Mouse (Mus musculus) heart, embryonic 16.5 days (tissue): ENCODE measurements around the gene Megf6. TPM values are rescaled to one million over a fixed set of nuclear protein-coding genes. Genes with fewer than 3 reads are reported as not detected.

Experiments used
- ATAC-seq: fragments of 200-750 bp; cut with Nextera tagmentation; replicated peaks from 2 replicates; pipeline ENCODE4 v1.8.0; 2017; ENCODE audit warnings: moderate number of reproducible peaks; ENCODE audit not compliant: insufficient read depth, low FRiP score; ENCODE audit errors: extremely low read depth
- H3K27ac ChIP-seq: fragments of 300-500 bp; sonication (generic); 2 replicates; pipeline ENCODE4 v1.5.1; 2014; ENCODE audit warnings: mild to moderate bottlenecking, low read length, control low read depth, moderate library complexity
- H3K27me3 ChIP-seq: fragments of 300-500 bp; sonication (generic); 2 replicates; pipeline ENCODE4 v1.6.1; 2014; ENCODE audit warnings: low read length, mixed read lengths; ENCODE audit not compliant: control insufficient read depth, insufficient read depth
- H3K36me3 ChIP-seq: fragments of 300-500 bp; sonication (generic); 2 replicates; pipeline ENCODE4 v1.6.1; 2014; ENCODE audit not compliant: control insufficient read depth, insufficient read depth
- H3K4me1 ChIP-seq: fragments of 300-500 bp; sonication (generic); 2 replicates; pipeline ENCODE4 v1.6.1; 2014; ENCODE audit warnings: low read length, mixed read lengths; ENCODE audit not compliant: control insufficient read depth, insufficient read depth
- H3K4me2 ChIP-seq: fragments of 300-500 bp; sonication (generic); 2 replicates; pipeline ENCODE4 v1.6.1; 2014; ENCODE audit warnings: low read depth, mild to moderate bottlenecking, control low read depth, low read length
- H3K4me3 ChIP-seq: fragments of 300-500 bp; sonication (generic); 2 replicates; pipeline ENCODE4 v1.5.1; 2014; ENCODE audit warnings: mild to moderate bottlenecking, control low read depth, low read length
- H3K9ac ChIP-seq: fragments of 300-500 bp; sonication (generic); 2 replicates; pipeline ENCODE4 v1.6.1; 2014; ENCODE audit warnings: low read length, control low read depth
- H3K9me3 ChIP-seq: fragments of 300-500 bp; sonication (generic); replicated peaks from 2 replicates; pipeline ENCODE4 v1.6.1; 2016; ENCODE audit warnings: low read length; ENCODE audit not compliant: control insufficient read depth
- WGBS: fragments of 180-500 bp; shearing (Covaris S2); extraction: QIAGEN DNeasy Blood & Tissue Kit; methylation state at CpG from one replicate; pipeline ENCODE4 v1.1.7; 2014; 5-methylcytosine and 5-hydroxymethylcytosine counted together
- polyA plus RNA-seq: library from polyadenylated mRNA; unstranded; fragments of >200 nt; fragmentation: Nextera tagmentation; extraction: Ambion mirVana; gene quantifications from 2 replicates; pipeline ENCODE4 v1.2.1, GENCODE M21; 2015

Gene Megf6
- polyA plus RNA-seq, 1 experiment from 2014 or later = 33.8 TPM

DNA sequence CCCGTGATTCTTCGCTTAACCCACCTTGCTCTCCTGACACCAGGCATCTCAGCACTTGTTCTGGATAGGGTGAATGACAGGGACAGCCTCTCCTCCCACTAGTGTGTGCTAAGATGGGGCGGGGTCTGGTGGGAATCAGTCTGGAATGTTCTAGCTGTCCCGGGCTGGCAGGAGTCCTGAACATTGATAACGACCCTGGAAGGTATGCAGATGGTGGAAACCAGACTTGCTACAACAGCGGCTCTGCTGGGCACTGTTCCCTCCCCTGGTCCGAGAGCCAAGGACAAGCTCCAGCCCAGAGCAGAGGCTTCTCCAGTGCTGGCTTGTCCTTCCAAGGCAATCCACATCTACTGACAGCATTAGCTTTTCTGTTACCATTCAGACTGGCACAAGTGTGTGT lies 43.1 kb downstream of the Megf6 start:
- Histone ChIP-seq H3K4me2 (peak overlapping the region; percentile 3; the same call in 1 of the 2 replicates), H3K27me3 (no peaks in the 10 kb centered on the region), H3K27ac (peak overlapping the region; percentile 92), H3K36me3 (no peaks in the 10 kb centered on the region), H3K4me1 (peaks cover 24% of the 10 kb centered on the region), H3K9ac (peak overlapping the region; percentile 58), H3K4me3 (no peak overlapping the region), H3K9me3 (no peaks in the 10 kb centered on the region)
- WGBS = 24% methylated on average over 7 of the region's 7 CpGs
- peak; percentile 85 for ATAC-seq

DNA sequence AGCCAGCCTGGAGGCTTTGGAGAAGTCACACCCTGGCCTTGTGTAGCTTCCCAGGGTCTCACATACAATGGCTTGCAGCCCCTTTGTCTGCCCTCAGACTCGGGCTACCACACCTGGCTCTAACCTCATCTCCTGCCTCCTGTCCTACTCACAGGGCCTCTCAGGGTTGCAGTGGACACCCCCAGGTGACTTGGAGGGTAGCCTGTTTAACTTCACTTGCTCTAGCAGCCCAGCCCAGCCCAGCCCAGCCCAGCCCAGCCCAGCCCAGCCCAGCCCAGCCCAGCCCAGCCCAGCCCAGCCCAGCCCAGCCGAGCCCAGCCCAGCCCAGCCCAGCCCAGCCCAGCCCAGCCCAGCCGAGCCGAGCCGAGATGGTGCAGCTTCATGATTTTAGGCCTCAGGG lies 43.5 kb downstream of the Megf6 start:
- Histone ChIP-seq H3K27ac (peak overlapping the region; percentile 92), H3K9me3 (no peaks in the 10 kb centered on the region), H3K9ac (peak overlapping the region; percentile 58), H3K36me3 (no peaks in the 10 kb centered on the region), H3K4me3 (no peak overlapping the region), H3K4me1 (peaks cover 24% of the 10 kb centered on the region), H3K27me3 (no peaks in the 10 kb centered on the region), H3K4me2 (no peak overlapping the region; the same call in 1 of the 2 replicates)
- WGBS = 14% methylated on average over 5 of the region's 5 CpGs
- ATAC-seq = peak; percentile 35; the same call in 1 of the 2 replicates

DNA sequence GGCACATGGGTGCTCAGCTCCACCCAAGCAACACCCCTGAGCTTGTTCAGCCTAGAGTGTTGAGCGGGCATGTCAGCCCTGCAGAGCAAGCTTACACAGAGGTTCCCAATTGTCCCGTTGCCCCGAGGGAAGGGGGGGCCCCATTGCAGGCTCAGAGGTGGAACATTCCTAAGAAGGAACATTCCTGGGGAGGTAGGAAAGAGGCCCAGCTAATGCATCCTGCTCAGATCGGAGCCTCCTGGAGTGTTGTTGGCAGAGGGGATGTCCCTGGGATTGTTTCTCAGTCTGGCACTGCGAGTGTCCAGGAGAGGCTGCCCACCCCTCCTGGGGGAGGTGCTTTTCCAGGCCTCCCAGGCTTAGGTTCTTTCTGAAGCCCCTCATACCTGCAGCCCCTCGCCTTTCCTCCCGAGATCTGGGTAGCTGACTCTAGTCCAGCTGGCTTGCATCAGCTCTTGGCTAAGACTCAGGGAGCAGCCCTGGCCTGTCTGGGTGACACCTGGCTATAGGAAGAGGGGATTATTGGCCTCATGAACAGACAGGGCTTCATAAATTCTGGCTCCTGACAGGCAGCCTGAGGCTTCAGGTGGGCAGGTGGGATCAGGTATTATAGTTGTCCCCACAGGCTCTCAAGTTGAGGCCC lies 47.3 kb downstream of the Megf6 start:
- Histone ChIP-seq H3K27ac (no peak overlapping the region), H3K36me3 (no peaks in the 10 kb centered on the region), H3K27me3 (no peaks in the 10 kb centered on the region), H3K4me1 (peaks cover 29% of the 10 kb centered on the region), H3K9ac (0 out of 2 replicates have a peak overlapping the region, but pooled peaks have one; percentile 13), H3K9me3 (no peaks in the 10 kb centered on the region), H3K4me3 (no peak overlapping the region), H3K4me2 (no peak overlapping the region)
- WGBS = 52% methylated on average over 7 of the region's 7 CpGs
- ATAC-seq = no peak

DNA sequence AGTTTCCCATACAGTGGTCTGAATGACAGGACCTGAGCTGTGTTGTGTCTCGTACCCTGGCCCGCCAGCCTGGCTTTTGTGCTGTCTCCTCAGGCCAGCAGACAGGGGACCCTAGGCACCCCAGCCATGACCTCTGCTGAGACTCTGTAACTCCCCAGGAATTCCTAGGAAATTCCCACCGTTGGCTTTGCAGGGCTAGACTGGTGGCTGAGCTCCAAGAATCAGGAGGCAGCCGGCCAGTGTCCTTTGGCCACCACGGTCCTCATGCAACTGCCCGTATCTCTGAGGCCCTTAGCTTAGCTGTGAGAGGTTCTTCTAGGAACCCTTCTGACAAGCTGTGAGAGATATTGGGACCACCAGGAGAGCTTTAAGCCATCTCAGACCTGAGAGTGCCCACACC lies 52.2 kb downstream of the Megf6 start:
- Histone ChIP-seq H3K9ac (no peak overlapping the region), H3K27me3 (no peaks in the 10 kb centered on the region), H3K4me3 (no peak overlapping the region), H3K4me1 (peaks cover 34% of the 10 kb centered on the region), H3K9me3 (no peaks in the 10 kb centered on the region), H3K36me3 (no peaks in the 10 kb centered on the region), H3K4me2 (no peak overlapping the region), H3K27ac (0 out of 2 replicates have a peak overlapping the region, but pooled peaks have one; percentile 13)
- WGBS = 35% methylated on average over 6 of the region's 6 CpGs
- ATAC-seq = no peak

DNA sequence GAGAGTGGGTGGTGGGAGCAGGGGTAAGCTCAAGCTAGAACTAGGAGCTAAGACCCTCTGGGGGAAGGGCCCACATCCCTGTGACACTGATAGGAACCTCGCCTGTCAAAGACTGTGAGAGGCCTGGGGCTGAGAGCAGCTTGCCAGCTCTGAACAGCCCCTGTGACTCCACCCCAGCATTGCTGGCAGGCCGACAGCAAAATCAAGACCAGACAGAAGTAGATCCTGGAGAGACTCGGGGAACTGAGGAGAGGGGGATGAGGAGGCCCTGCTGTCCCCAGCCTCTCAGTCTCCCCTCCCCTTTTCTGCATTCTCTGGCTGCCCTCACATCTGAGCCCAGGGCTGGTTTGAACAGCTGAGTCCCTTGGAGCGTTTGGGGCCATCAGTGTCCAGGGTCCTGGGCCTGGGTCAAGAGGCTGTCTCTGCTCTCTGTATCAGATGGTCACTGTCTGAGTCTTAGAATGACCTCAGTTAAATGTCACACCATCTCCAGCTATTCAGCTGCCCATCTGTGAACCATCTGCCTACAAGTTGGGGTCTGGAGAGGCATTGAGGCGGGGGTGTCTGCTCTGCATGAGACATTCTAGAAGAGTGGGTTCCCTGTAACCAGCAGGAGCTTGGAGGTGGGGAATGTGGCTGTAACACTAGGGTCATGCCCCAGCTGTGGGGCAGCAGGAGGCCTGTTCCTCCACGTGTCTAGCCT lies 53.9 kb downstream of the Megf6 start:
- peak; percentile 39 for ATAC-seq
- H3K36me3 ChIP-seq = no peaks in the 10 kb centered on the region
- no peaks in the 10 kb centered on the region for H3K9me3 ChIP-seq
- H3K4me2 ChIP-seq = no peak overlapping the region
- H3K9ac ChIP-seq = peak overlapping the region; percentile 21; the same call in 1 of the 2 replicates
- no peak overlapping the region for H3K4me3 ChIP-seq
- H3K4me1 ChIP-seq = peaks cover 46% of the 10 kb centered on the region
- H3K27me3 ChIP-seq = no peaks in the 10 kb centered on the region
- peak overlapping the region; percentile 15 for H3K27ac ChIP-seq
- WGBS = 28% methylated on average over 6 of the region's 6 CpGs

DNA sequence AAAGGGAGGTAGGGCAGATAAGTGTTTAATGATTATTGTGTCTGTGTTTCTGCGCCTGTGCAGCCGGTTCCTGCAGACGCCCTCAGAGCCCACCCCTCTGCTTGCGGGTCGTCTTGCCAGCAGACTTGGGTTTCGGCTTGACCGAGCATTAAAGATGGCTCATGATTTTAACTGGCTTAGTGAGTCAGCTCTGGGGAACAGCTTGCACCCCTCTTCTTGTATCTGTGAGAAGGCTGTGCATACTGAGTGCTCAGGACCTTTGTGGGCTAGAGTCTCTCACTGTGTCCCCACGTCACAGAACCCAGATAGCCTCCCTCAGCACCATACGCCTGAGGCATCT lies 54.4 kb downstream of the Megf6 start:
- Histone ChIP-seq H3K9ac (no peak overlapping the region), H3K4me1 (peaks cover 46% of the 10 kb centered on the region), H3K9me3 (no peaks in the 10 kb centered on the region), H3K4me2 (no peak overlapping the region), H3K27ac (no peak overlapping the region), H3K36me3 (no peaks in the 10 kb centered on the region), H3K27me3 (no peaks in the 10 kb centered on the region), H3K4me3 (no peak overlapping the region)
- ATAC-seq = no peak
- 57% methylated on average over 9 of the region's 9 CpGs for WGBS

DNA sequence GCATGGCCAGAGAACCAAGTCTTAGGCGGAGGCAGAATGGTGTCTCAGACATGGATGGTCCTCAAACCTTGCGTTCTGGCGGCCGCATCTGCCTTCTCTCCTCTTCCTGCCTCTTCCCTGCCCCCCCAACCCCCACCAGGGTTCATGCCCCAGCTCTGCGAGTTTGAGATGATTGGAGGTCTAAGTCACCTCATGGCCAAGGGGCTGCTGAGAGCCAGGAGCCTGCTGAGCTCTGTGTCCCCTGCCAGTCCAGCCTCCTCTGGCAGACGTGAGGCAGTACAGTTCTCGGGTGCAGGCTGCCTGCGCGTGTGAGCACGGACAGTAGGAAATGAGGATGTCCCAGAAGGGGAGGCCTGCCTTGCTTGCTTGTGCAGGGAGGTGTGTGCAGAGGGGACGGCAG lies 56.1 kb downstream of the Megf6 start:
- H3K9ac ChIP-seq = 0 out of 2 replicates have a peak overlapping the region, but pooled peaks have one; percentile 4
- no peak overlapping the region for H3K4me2 ChIP-seq
- H3K4me1 ChIP-seq = peaks cover 53% of the 10 kb centered on the region
- 71% methylated on average over 11 of the region's 11 CpGs for WGBS
- ATAC-seq = no peak
- no peaks in the 10 kb centered on the region for H3K36me3 ChIP-seq
- no peaks in the 10 kb centered on the region for H3K27me3 ChIP-seq
- H3K9me3 ChIP-seq = no peaks in the 10 kb centered on the region
- H3K4me3 ChIP-seq = no peak overlapping the region
- H3K27ac ChIP-seq = no peak overlapping the region

DNA sequence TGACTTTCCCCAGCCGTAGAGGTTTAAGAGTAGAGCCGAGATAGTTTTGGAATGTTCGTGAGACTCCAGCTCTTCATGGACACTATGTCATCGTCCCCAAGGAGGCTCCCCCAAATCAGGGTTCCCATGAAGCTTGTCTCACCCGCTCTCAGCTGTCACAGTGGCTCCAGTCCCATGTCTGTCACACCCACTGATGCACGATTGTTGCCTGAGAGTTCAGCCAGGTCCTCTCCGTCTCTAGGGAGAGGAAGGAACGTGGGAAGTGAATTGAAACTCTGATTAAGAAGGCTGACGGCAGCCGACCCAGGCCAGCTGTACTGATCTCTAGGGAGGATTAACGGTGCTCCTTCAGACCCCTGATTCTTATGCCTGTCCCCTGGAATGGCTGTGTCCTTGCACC lies 57.8 kb downstream of the Megf6 start:
- Histone ChIP-seq H3K4me2 (no peak overlapping the region), H3K27me3 (no peaks in the 10 kb centered on the region), H3K4me1 (peaks cover 55% of the 10 kb centered on the region), H3K36me3 (no peaks in the 10 kb centered on the region), H3K9ac (0 out of 2 replicates have a peak overlapping the region, but pooled peaks have one; percentile 22), H3K9me3 (no peaks in the 10 kb centered on the region), H3K4me3 (no peak overlapping the region), H3K27ac (0 out of 2 replicates have a peak overlapping the region, but pooled peaks have one; percentile 0)
- 30% methylated on average over 11 of the region's 11 CpGs for WGBS
- ATAC-seq = peak; percentile 29; the same call in 1 of the 2 replicates

DNA sequence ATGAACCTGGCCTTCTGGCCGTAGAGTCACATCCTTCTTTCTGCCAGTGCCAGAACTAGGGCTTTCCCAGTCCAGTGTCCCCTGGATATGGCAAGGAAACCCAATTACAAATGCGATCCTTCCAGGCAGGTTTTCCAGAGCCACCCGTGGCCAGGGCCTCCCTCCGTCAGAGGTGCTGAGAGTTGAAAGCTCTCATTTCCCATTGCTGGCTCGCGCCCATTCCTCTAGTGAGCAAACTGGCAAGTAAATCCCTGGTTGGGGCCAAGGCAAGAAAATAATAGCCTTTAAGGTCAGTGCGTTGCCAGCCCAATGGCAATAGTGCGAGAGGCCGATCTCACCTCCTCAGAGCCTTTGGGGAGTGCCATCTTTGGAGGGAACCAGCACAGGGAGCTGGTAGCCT lies 59.0 kb downstream of the Megf6 start:
- ATAC-seq = no peak
- no peaks in the 10 kb centered on the region for H3K9me3 ChIP-seq
- no peak overlapping the region for H3K4me2 ChIP-seq
- H3K27ac ChIP-seq = no peak overlapping the region
- H3K36me3 ChIP-seq = no peaks in the 10 kb centered on the region
- 90% methylated on average over 9 of the region's 9 CpGs for WGBS
- no peaks in the 10 kb centered on the region for H3K27me3 ChIP-seq
- no peak overlapping the region for H3K4me3 ChIP-seq
- no peak overlapping the region for H3K9ac ChIP-seq
- H3K4me1 ChIP-seq = peaks cover 50% of the 10 kb centered on the region
